Mouse (Mus musculus) MEL (cell line): ENCODE measurements around the gene Nfatc4. TPM values are rescaled to one million over a fixed set of nuclear protein-coding genes. Genes with fewer than 3 reads are reported as not detected.

Experiments
- DNase-seq: peaks from one replicate; pipeline ENCODE4 v3.0.0; 2011; ENCODE audit warnings: low read depth, low spot score
- H3K27ac ChIP-seq: 2 replicates; pipeline ENCODE4 v1.5.1; 2012; ENCODE audit warnings: low read depth, mild to moderate bottlenecking, control low read depth, low read length, moderate library complexity; ENCODE audit not compliant: control insufficient read depth
- H3K27me3 ChIP-seq, 2 experiments: fragments of 150-350 bp in 1 of 2; sonication (generic) in 1 of 2; 2 replicates each; pipeline ENCODE4 v1.6.1; 2012; ENCODE audit warnings: low read length in 2 of 2, mild to moderate bottlenecking in 2 of 2, improper control_type of control experiment in 1 of 2, moderate library complexity in 1 of 2; ENCODE audit not compliant: insufficient read depth in 2 of 2, control insufficient read depth in 1 of 2
- H3K36me3 ChIP-seq, 2 experiments: 2 replicates each; pipeline ENCODE4 v1.6.1; 2012 to 2014; ENCODE audit warnings: low read length in 2 of 2, improper control_type of control experiment in 1 of 2, inconsistent platforms in 1 of 2, mild to moderate bottlenecking in 1 of 2; ENCODE audit not compliant: insufficient read depth in 2 of 2, control insufficient read depth in 1 of 2
- H3K4me1 ChIP-seq, 2 experiments: fragments of 150-350 bp in 1 of 2; sonication (generic) in 1 of 2; 2 replicates each; pipeline ENCODE4 v1.6.1; 2012; ENCODE audit warnings: low read length in 2 of 2, improper control_type of control experiment in 1 of 2, mild to moderate bottlenecking in 1 of 2; ENCODE audit not compliant: insufficient read depth in 2 of 2, control insufficient read depth in 1 of 2
- H3K4me3 ChIP-seq, 2 experiments: fragments of 150-350 bp in 1 of 2; sonication (generic) in 1 of 2; 2 replicates each; pipeline ENCODE4 v1.5.1; 2012; ENCODE audit warnings: low read depth in 2 of 2, low read length in 2 of 2, mild to moderate bottlenecking in 2 of 2, moderate library complexity in 2 of 2, control low read depth in 1 of 2, improper control_type of control experiment in 1 of 2; ENCODE audit not compliant: control insufficient read depth in 1 of 2, insufficient read depth in 1 of 2
- H3K79me2 ChIP-seq: 2 replicates; pipeline ENCODE4 v1.6.1; 2012; ENCODE audit warnings: mild to moderate bottlenecking, low read length, moderate library complexity; ENCODE audit not compliant: control insufficient read depth, poor library complexity, insufficient read depth
- H3K9ac ChIP-seq: 2 replicates; pipeline ENCODE4 v1.6.1; 2012; ENCODE audit warnings: low read depth, mild to moderate bottlenecking, control low read depth, low read length, moderate library complexity; ENCODE audit not compliant: control insufficient read depth, poor library complexity, severe bottlenecking
- H3K9me3 ChIP-seq: fragments of 150-350 bp; sonication (generic); replicated peaks from 2 replicates; pipeline ENCODE4 v1.6.1; 2012; ENCODE audit warnings: mild to moderate bottlenecking, low read length, improper control_type of control experiment, moderate library complexity; ENCODE audit not compliant: insufficient read depth
- CHD2 ChIP-seq: IDR thresholded peaks from 2 replicates; pipeline ENCODE4 v1.6.1; 2011; ENCODE audit warnings: low read length, improper control_type of control experiment
- EP300 ChIP-seq, 2 experiments: IDR thresholded peaks; 2 replicates each; pipeline ENCODE4 v1.6.1; 2011; ENCODE audit warnings: improper control_type of control experiment in 2 of 2, low read length in 2 of 2, low read depth in 1 of 2, mild to moderate bottlenecking in 1 of 2
- ETS1 ChIP-seq: IDR thresholded peaks from 2 replicates; pipeline ENCODE4 v1.6.1; 2012; ENCODE audit warnings: low read depth, mild to moderate bottlenecking, inconsistent platforms, low read length, improper control_type of control experiment, moderate library complexity
- KAT2A ChIP-seq: conservative IDR thresholded peaks from 2 replicates; pipeline ENCODE4 v1.6.1; 2012; ENCODE audit warnings: low read depth, low read length, improper control_type of control experiment, inconsistent platforms
- MAZ ChIP-seq: IDR thresholded peaks from 2 replicates; pipeline ENCODE4 v1.6.1; 2012; ENCODE audit warnings: low read depth, mild to moderate bottlenecking, inconsistent platforms, low read length, improper control_type of control experiment
- NELFE ChIP-seq: IDR thresholded peaks from 2 replicates; pipeline ENCODE4 v1.6.1; 2011; ENCODE audit warnings: low read depth, low read length, improper control_type of control experiment
- POLR2AphosphoS2 ChIP-seq: IDR thresholded peaks from 2 replicates; pipeline ENCODE4 v1.6.1; 2011; ENCODE audit warnings: low read length, improper control_type of control experiment
- SIN3A ChIP-seq: IDR thresholded peaks from 2 replicates; pipeline ENCODE4 v1.6.1; 2012; ENCODE audit warnings: low read length, improper control_type of control experiment, inconsistent platforms
- TAL1 ChIP-seq: IDR thresholded peaks from 2 replicates; pipeline ENCODE4 v1.6.1; 2012; ENCODE audit warnings: mild to moderate bottlenecking, inconsistent platforms, low read length, moderate library complexity, mixed read lengths
- TBP ChIP-seq: IDR thresholded peaks from 2 replicates; pipeline ENCODE4 v1.8.0; 2011; ENCODE audit warnings: low read depth, low read length, improper control_type of control experiment
- UBTF ChIP-seq: IDR thresholded peaks from 2 replicates; pipeline ENCODE4 v1.6.1; 2012; ENCODE audit warnings: low read depth, mild to moderate bottlenecking, inconsistent platforms, low read length, improper control_type of control experiment, moderate library complexity, borderline replicate concordance; ENCODE audit not compliant: insufficient read depth
- ZC3H11A ChIP-seq: IDR thresholded peaks from 2 replicates; pipeline ENCODE4 v1.6.1; 2012; ENCODE audit warnings: low read depth, mild to moderate bottlenecking, inconsistent platforms, low read length, improper control_type of control experiment
- polyA plus RNA-seq, 2 experiments: library from polyadenylated mRNA; stranded (reverse) in 1 of 2; unstranded in 1 of 2; fragments of >175 nt in 1 of 2; fragments of >200 nt in 1 of 2; gene quantifications; 2 replicates each; pipeline versions ENCODE4 v1.2.1 to v1.2.4; 2012; ENCODE audit warnings: low replicate concordance in 2 of 2, low read depth in 1 of 2; ENCODE audit not compliant: insufficient read length in 2 of 2, insufficient read depth in 1 of 2, missing spikeins in 1 of 2
- total RNA-seq: library from RNA; depleted of rRNA; stranded (reverse); fragments of 300-350 nt; gene quantifications from 2 replicates; pipeline ENCODE4 v1.2.3, GENCODE M21; 2012

The Nfatc4 gene
- total and polyA plus RNA-seq, 3 experiments = 0.27 to 0.71 TPM; not detected in 1

- H3K27me3 ChIP-seq = no peaks in the 10 kb centered on the region
- no peaks in the 10 kb centered on the region; the same call in 1 of the 2 replicates for H3K79me2 ChIP-seq
- H3K4me1 ChIP-seq = peaks cover 0 to 15% of the 10 kb centered on the region in 2 experiments; a peak in 2 of 4 replicates
- no peak overlapping the region for H3K4me3 ChIP-seq
- TF ChIP-seq TBP = no peak
- TF ChIP-seq SIN3A = no peak
- TF ChIP-seq ZC3H11A = no peak
- no peak for TF ChIP-seq CHD2
- TF ChIP-seq KAT2A = no peak
- no peak for TF ChIP-seq UBTF
- H3K9me3 ChIP-seq = no peaks in the 10 kb centered on the region
- H3K27ac ChIP-seq = no peak overlapping the region
- no peak for DNase-seq
- peaks cover 0 to 5% of the 10 kb centered on the region in 2 experiments; a peak in 2 of 4 replicates for H3K36me3 ChIP-seq
- no peak overlapping the region for H3K9ac ChIP-seq
Observed at GRCm38 (mm10) chr14:55826551-55827340, 3.8 kb downstream of the Nfatc4 start.

GRCm38 (mm10) chr14:55828716-55829263 is 5.8 kb downstream of the Nfatc4 start:
- no peak for DNase-seq
- Histone ChIP-seq H3K9ac (no peak overlapping the region), H3K27me3 (no peaks in the 10 kb centered on the region), H3K79me2 (no peaks in the 10 kb centered on the region), H3K27ac (no peak overlapping the region), H3K36me3 (peaks cover 0 to 2% of the 10 kb centered on the region in 2 experiments; a peak in 2 of 4 replicates), H3K4me1 (peaks cover 0 to 13% of the 10 kb centered on the region in 2 experiments; a peak in 2 of 4 replicates), H3K4me3 (no peak overlapping the region), H3K9me3 (no peaks in the 10 kb centered on the region)
- TF ChIP-seq MAZ (no peak), EP300 (IDR thresholded peaks at IDR 0.05; ENCODE audit: low read depth in 1 of 2, low read length in 2 of 2) (no peak)

DNA sequence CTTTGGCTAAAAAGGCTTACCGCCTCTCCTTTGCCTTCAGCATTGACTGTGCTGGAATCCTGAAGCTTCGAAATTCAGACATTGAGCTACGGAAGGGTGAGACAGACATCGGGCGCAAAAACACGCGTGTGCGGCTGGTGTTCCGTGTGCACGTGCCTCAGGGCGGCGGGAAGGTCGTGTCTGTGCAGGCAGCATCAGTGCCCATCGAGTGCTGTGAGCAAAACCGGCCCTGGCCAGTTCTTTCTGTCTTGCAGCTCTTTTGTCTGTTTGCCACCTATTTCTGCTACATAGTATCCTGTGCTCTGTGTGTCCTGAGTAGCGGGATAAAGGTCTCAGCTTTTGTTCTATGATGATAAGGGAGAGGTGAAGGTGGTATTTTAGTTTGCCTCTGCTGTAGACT is 6.9 kb downstream of the Nfatc4 start:
- TF ChIP-seq TAL1 (no peak), NELFE (no peak), POLR2AphosphoS2 (no peak), ETS1 (no peak)
- H3K4me1 ChIP-seq = peaks cover 0 to 11% of the 10 kb centered on the region in 2 experiments; a peak in 2 of 4 replicates
- no peak overlapping the region for H3K27ac ChIP-seq
- no peaks in the 10 kb centered on the region for H3K79me2 ChIP-seq
- H3K27me3 ChIP-seq = peaks cover 0 to 3% of the 10 kb centered on the region in 2 experiments; a peak in 1 of 4 replicates
- H3K4me3 ChIP-seq = no peak overlapping the region
- no peaks in the 10 kb centered on the region for H3K9me3 ChIP-seq
- 0 out of 4 replicates have a peak, but pooled peaks cover 0 to 2% of the 10 kb centered on the region in 2 experiments for H3K36me3 ChIP-seq
- H3K9ac ChIP-seq = no peak overlapping the region
- DNase-seq = no peak
